Mouse (Mus musculus): ENCODE results near the gene Ndufs7. TPM values are rescaled to one million over a fixed set of nuclear protein-coding genes. Genes with fewer than 3 reads are reported as not detected.
A peak's percentile ranks its signal among the peaks of the same experiment; 100 is the strongest.
"Not testable (repeated sequence)": the region's sequence is repeated elsewhere in the genome, so short reads cannot be mapped to it uniquely, and the experiment has no call there.

The Ndufs7 gene
- polyA plus RNA-seq, 1 experiment from 2014 or later, result 368 TPM

DNA sequence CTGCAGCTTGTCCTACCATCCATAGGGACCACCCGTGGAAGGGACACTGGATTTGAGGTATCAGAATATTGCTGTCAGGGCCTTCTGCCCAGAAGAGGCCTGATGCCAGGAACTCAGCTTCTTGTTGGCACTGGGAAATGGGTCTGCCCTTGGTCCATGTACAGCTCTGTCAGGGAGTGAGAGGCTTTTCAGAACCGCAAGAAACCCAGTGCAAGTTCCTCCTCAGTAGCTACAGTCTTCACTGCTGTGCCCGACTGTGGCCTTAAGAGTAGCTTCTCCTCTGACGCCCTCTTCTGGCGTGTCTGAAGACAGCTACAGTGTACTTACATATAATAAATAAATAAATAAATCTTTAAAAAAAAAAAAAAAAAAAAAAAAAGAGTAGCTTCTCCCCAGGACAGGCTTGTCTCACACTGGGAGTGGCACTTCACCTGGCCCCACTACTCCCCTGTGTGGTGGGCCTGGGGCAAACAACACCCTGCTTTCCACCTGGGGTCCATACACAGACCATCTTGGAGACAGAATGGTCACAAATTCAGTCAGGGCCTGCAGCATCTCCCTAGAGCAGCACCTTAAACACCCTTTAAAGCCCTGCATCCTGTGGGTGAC is 4.0 kb upstream of the Ndufs7 start:
- ATAC-seq (ENCODE audit: low FRiP score), result no peak
- WGBS, result 34% methylated on average over 5 of the region's 5 CpGs
- Histone ChIP-seq H3K36me3 (peaks cover 45% of the 10 kb centered on the region), H3K27ac (replicated peaks) (0 out of 2 replicates have a peak overlapping the region, but pooled peaks have one; percentile 43), H3K4me3 (replicated peaks) (no peak overlapping the region), H3K9ac (replicated peaks) (no peak overlapping the region), H3K4me2 (no peak overlapping the region), H3K4me1 (peaks cover 20% of the 10 kb centered on the region), H3K9me3 (replicated peaks) (no peaks in the 10 kb centered on the region), H3K27me3 (replicated peaks) (no peaks in the 10 kb centered on the region)

DNA sequence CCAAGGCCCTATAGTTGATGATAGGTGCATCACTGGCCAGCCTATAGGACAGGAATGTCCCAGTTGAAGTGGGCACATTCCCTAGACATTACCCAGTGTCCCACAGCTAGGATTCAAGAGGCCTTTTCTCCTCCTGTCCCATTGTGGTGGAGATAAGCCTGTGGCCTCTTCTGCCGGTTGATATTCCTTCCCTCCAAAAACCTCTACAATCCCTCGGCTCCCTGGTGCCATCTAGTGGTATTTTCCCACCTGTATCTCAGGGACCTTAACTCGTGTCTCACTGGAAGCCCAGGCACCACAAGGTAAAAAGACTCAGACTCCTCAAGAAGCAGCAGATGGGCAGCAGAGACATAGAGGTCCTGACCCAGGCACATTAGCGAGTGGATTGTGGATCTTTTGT is 3.3 kb upstream of the Ndufs7 start:
- no peaks in the 10 kb centered on the region for H3K9me3 ChIP-seq (replicated peaks)
- 5% methylated on average over 4 of the region's 4 CpGs for WGBS
- no peaks in the 10 kb centered on the region for H3K27me3 ChIP-seq (replicated peaks)
- 0 out of 2 replicates have a peak overlapping the region, but pooled peaks have one; percentile 43 for H3K27ac ChIP-seq (replicated peaks)
- no peak for ATAC-seq (ENCODE audit: low FRiP score)
- H3K36me3 ChIP-seq, result peaks cover 38% of the 10 kb centered on the region
- peaks cover 27% of the 10 kb centered on the region for H3K4me1 ChIP-seq
- no peak overlapping the region for H3K4me2 ChIP-seq
- peak overlapping the region; percentile 32; the same call in 1 of the 2 replicates for H3K9ac ChIP-seq (replicated peaks)
- H3K4me3 ChIP-seq (replicated peaks), result no peak overlapping the region

DNA sequence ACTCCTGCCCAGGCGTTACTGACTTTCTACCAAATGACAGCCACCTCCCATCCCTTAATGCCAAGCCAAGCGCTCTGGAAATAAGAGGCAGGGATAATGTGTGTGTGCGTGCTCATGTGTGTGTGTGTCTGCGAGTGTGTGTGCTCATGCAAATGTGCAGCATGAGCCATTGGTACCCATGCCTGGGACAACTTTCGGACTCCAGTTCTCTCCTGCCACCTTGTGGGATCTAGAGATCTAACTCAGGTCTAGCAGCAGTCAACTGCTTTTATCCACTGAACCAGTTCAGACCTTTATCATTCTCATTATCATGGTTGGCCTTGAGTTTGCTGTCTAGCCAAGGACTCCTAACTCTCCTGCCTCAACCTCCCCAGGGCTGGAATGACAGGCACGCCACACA is 1.1 kb upstream of the Ndufs7 start:
- ATAC-seq (ENCODE audit: low FRiP score), result no peak
- Histone ChIP-seq H3K36me3 (peaks cover 22% of the 10 kb centered on the region), H3K27me3 (replicated peaks) (no peaks in the 10 kb centered on the region), H3K4me1 (peaks cover 44% of the 10 kb centered on the region), H3K4me2 (0 out of 2 replicates have a peak overlapping the region, but pooled peaks have one; percentile 91), H3K4me3 (replicated peaks) (no peak overlapping the region), H3K9ac (replicated peaks) (no peak overlapping the region), H3K9me3 (replicated peaks) (no peaks in the 10 kb centered on the region), H3K27ac (replicated peaks) (0 out of 2 replicates have a peak overlapping the region, but pooled peaks have one; percentile 39)
- WGBS, result 46% methylated on average over 6 of the region's 6 CpGs

DNA sequence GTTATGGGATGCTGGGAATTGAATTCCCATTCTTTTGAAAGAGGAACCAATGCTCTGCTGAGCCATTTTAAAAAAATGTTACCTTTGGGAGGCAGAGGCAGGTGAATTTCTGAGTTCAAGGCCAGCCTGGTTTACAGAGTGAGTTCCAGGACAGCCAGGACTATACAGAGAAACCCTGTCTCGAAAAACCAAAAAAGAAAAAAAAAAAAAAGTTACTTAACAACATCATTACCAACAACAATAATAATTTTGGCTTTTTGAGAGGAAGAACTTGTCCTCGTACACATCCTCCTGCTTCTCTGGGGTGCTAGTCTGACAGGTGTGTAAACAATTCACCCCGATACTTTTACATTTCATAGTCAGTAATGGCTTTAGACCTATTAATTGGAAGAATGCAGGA is 484 bp upstream of the Ndufs7 start:
- peaks cover 44% of the 10 kb centered on the region for H3K4me1 ChIP-seq
- H3K4me2 ChIP-seq, result peak overlapping the region; percentile 91
- WGBS, result 39% methylated on average over 3 of the region's 3 CpGs
- peak overlapping the region; percentile 73 for H3K4me3 ChIP-seq (replicated peaks)
- 0 out of 2 replicates have a peak overlapping the region, but pooled peaks have one; percentile 39 for H3K27ac ChIP-seq (replicated peaks)
- peaks cover 20% of the 10 kb centered on the region for H3K36me3 ChIP-seq
- not testable (repeated sequence) for H3K9me3 ChIP-seq (replicated peaks); ATAC-seq (ENCODE audit: low FRiP score); H3K9ac ChIP-seq (replicated peaks); H3K27me3 ChIP-seq (replicated peaks)

DNA sequence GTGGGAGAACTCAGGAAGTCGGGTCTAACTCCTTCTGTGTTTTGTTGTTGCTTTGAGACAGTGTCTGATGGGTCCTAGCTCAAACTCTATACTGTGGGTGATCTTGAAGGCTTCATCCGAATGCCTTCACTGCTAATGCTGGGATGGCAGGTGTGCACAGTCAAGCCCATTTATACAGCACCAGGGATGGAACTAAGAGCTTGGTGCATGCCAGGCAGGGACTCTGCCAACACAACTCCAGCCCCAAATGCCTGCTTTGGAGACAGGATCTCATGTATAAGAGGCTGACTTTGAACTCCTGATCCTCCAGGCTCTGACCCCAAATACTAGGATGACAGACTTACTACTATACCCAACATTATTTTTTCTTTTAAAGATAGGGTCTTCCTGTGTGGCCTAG is 1.1 kb downstream of the Ndufs7 start:
- WGBS, result 43% methylated on average over 2 of the region's 2 CpGs
- Histone ChIP-seq H3K9ac (replicated peaks) (peak overlapping the region; percentile 75), H3K27ac (replicated peaks) (peak overlapping the region; percentile 92)

DNA sequence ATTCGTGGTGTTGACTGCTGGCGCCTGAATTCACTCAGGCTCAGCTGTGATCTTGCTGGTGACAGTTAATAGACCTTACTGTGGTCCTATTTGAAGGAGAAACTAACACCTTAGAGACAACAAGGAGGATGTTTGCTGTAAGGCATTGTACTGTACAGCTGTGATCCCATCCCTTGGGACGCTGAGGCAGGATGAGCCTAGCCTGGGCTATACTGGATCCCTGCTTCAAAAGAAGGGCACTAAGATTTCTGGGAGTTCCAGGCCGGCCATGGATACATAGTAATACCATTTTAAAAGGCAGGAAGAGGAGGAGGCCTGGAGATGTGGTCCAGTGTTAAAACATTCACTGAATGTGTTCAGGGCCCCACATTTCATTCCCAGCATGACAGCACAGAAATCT is 1.7 kb downstream of the Ndufs7 start:
- Histone ChIP-seq H3K9ac (replicated peaks) (0 out of 2 replicates have a peak overlapping the region, but pooled peaks have one; percentile 75), H3K27ac (replicated peaks) (no peak overlapping the region), H3K27me3 (replicated peaks) (no peaks in the 10 kb centered on the region), H3K9me3 (replicated peaks) (no peaks in the 10 kb centered on the region), H3K4me3 (replicated peaks) (peak overlapping the region; percentile 73), H3K36me3 (peaks cover 30% of the 10 kb centered on the region), H3K4me2 (peak overlapping the region; percentile 91), H3K4me1 (peaks cover 38% of the 10 kb centered on the region)
- no peak for ATAC-seq (ENCODE audit: low FRiP score)
- 86% methylated on average over 4 of the region's 4 CpGs for WGBS

More for the DNA sequence above, 1.1 kb downstream of the Ndufs7 start:
- H3K4me1 ChIP-seq, result peaks cover 43% of the 10 kb centered on the region
- H3K27me3 ChIP-seq (replicated peaks), result no peaks in the 10 kb centered on the region
- peak overlapping the region; percentile 91 for H3K4me2 ChIP-seq
- H3K36me3 ChIP-seq, result peaks cover 25% of the 10 kb centered on the region
- no peak for ATAC-seq (ENCODE audit: low FRiP score)
- H3K9me3 ChIP-seq (replicated peaks), result no peaks in the 10 kb centered on the region
- H3K4me3 ChIP-seq (replicated peaks), result peak overlapping the region; percentile 73

DNA sequence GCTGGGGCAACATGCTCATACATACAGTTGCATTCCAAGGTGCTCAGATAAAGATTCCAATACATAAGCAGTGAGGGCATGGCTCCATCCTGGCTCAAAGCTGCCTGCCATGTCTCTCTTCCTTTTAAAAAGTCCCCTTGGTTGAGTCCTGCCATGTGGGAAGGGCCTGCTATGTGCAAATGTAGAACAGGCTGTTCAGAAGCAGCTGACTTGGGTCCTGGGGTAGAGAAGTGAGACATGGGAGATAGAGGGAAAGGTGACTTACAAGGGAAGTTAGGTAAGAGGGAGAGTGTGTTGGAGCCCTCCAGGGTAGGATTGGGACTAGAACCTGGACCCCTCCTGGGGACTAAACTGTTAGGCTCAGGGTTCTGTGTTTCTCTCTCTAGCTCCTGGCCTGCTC is 3.1 kb downstream of the Ndufs7 start:
- ATAC-seq (ENCODE audit: low FRiP score), result no peak
- H3K27ac ChIP-seq (replicated peaks), result no peak overlapping the region
- H3K27me3 ChIP-seq (replicated peaks), result no peaks in the 10 kb centered on the region
- peaks cover 43% of the 10 kb centered on the region for H3K36me3 ChIP-seq
- no peak overlapping the region for H3K4me2 ChIP-seq
- H3K9ac ChIP-seq (replicated peaks), result 0 out of 2 replicates have a peak overlapping the region, but pooled peaks have one; percentile 11
- H3K4me1 ChIP-seq, result peaks cover 37% of the 10 kb centered on the region
- no peak overlapping the region for H3K4me3 ChIP-seq (replicated peaks)
- no peaks in the 10 kb centered on the region for H3K9me3 ChIP-seq (replicated peaks)

DNA sequence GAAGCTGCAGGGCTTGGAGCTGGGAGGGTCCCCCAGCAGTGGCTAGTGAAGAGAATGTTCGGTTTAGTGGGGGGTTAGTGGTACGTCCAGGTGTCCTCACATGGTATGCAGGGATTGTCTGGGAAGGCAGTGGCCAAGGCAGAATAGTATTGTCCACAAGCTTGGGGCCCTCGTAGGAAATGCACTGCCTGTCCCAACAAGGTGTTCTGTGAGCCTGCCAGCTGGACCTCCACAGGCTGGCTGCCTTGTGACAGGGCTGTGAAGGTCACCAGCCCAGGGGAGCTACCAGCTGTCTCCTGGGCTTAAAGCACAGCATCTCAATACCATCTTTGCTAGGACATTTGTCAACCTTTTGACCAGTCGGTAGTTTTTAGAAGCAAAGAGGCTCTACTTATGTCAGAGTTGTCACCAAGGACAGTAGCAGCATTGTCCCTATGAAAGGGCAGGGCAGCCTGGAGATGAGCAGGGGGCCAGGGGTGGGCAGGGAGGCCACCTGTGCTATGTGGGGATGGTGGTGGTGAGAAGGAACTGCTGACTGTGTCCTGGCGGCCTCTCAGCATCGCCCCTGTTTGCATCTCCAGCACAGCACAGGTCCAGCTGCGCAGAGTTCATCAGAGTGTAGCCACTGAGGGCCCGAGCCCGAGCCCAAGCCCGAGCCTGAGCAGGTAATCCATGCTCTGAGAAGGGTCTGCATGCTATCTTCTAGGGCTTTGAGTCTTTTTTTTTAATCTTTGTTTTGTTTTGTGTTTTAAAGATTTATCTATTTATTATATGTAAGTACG is 3.8 kb downstream of the Ndufs7 start:
- no peak for ATAC-seq (ENCODE audit: low FRiP score)
- WGBS, result 95% methylated on average over 11 of the region's 11 CpGs
- no peak overlapping the region for H3K4me3 ChIP-seq (replicated peaks)
- H3K36me3 ChIP-seq, result peaks cover 47% of the 10 kb centered on the region
- no peak overlapping the region for H3K4me2 ChIP-seq
- H3K27me3 ChIP-seq (replicated peaks), result no peaks in the 10 kb centered on the region
- peaks cover 36% of the 10 kb centered on the region for H3K4me1 ChIP-seq
- no peak overlapping the region for H3K27ac ChIP-seq (replicated peaks)
- 0 out of 2 replicates have a peak overlapping the region, but pooled peaks have one; percentile 11 for H3K9ac ChIP-seq (replicated peaks)
- no peaks in the 10 kb centered on the region for H3K9me3 ChIP-seq (replicated peaks)

DNA sequence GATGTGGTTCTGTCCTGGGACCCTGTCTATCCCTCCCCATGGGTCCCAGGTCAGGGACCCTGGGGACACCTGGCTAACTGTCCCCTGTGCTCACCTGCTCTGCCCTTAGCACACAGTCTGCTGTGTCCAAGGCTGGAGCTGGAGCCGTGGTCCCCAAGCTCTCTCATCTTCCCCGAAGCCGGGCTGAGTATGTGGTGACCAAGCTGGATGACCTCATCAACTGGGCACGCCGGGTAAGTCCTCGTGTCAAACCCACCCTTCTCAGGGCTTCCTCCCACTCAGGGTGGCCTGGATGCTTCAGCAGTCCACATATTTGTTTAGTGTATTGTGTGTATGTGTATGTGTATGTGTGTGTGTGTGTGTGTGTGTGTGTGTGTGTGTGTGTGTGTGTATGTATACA is 4.6 kb downstream of the Ndufs7 start:
- Histone ChIP-seq H3K9me3 (replicated peaks) (no peaks in the 10 kb centered on the region), H3K4me3 (replicated peaks) (no peak overlapping the region), H3K27me3 (replicated peaks) (no peaks in the 10 kb centered on the region), H3K4me1 (peaks cover 31% of the 10 kb centered on the region), H3K36me3 (peaks cover 55% of the 10 kb centered on the region), H3K27ac (replicated peaks) (no peak overlapping the region), H3K9ac (replicated peaks) (no peak overlapping the region), H3K4me2 (no peak overlapping the region)
- WGBS, result 86% methylated on average over 6 of the region's 6 CpGs
- ATAC-seq (ENCODE audit: low FRiP score), result no peak

DNA sequence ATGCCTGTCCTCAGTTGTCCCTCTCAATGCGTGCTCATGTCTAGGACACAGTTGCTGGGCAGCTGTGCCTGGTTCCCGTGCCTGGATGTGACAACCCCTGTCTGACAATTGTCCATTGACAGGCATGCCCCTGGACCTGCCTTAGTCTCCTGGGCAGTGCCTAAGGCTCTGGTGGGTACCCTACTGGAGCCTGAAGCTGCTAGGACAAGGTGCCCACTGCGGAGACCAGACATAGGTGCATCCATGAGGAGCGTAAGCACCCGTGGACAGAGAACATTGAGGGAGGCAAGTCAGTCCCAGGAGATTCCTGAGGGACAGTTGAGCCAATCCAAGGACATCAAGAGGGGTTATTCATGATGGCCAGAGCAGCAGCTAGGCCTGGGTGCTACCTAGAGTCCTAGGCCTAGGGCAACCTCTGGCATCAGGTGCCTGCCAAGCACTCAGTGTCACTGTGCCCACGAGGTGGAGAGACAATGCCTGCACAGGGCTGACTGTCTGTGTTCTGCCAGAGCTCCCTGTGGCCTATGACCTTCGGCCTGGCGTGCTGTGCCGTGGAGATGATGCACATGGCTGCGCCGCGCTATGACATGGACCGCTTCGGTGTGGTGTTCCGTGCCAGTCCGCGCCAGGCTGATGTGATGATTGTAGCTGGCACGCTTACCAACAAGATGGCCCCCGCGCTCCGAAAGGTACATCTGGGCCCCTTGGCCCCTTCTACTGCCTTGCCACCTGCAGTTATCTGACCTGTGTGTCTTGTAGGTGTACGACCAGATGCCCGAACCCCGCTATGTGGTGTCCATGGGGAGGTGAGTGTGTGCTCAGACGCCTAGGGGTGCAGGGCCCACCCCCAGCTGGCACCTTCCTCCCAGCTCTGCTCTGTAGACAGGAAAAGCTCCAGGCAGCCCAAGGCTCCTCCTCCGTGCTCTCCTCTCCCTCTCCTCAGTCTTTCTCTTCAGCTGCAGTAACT is 5.7 kb downstream of the Ndufs7 start:
- H3K9me3 ChIP-seq (replicated peaks), result no peaks in the 10 kb centered on the region
- H3K27me3 ChIP-seq (replicated peaks), result no peaks in the 10 kb centered on the region
- peaks cover 59% of the 10 kb centered on the region for H3K36me3 ChIP-seq
- peaks cover 39% of the 10 kb centered on the region for H3K4me1 ChIP-seq
- no peak for ATAC-seq (ENCODE audit: low FRiP score)
- no peak overlapping the region for H3K9ac ChIP-seq (replicated peaks)
- H3K27ac ChIP-seq (replicated peaks), result no peak overlapping the region
- no peak overlapping the region for H3K4me3 ChIP-seq (replicated peaks)
- WGBS, result 97% methylated on average over 26 of the region's 26 CpGs
- no peak overlapping the region for H3K4me2 ChIP-seq

DNA sequence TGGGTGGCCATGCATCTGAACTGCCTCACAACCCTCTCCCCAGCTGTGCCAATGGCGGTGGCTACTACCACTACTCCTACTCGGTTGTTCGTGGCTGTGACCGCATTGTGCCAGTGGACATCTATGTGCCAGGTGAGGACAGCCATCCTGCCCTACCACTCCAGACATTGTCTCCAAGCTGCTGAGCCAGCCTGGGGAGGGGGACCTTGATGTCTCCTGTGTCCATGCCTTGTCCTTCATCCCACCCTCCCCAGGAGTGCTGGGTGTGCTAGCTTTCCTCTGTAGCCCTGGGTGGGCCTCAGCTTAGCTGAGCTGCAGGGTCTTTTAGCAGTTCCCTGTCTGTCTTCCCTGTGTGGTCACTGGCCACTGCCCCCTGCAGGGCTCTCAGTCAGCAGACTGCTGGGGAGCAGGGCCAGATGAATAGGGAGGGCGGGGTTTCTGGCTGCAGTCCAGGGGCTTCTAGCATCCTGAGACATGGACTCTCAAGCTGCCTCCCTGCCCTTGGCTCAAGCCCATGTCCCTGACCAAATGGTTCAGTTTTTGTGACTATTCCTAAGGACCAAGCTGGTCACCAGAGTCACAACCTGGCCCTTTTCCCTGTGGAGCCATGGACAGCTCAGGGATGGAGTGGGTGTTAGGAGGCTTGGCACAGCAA is 7.1 kb downstream of the Ndufs7 start:
- H3K9ac ChIP-seq (replicated peaks), result no peak overlapping the region
- no peak overlapping the region for H3K27ac ChIP-seq (replicated peaks)
- H3K4me2 ChIP-seq, result no peak overlapping the region
- H3K4me1 ChIP-seq, result peaks cover 39% of the 10 kb centered on the region
- H3K27me3 ChIP-seq (replicated peaks), result no peaks in the 10 kb centered on the region
- no peak for ATAC-seq (ENCODE audit: low FRiP score)
- no peak overlapping the region for H3K4me3 ChIP-seq (replicated peaks)
- H3K9me3 ChIP-seq (replicated peaks), result no peaks in the 10 kb centered on the region
- WGBS, result 94% methylated on average over 5 of the region's 5 CpGs
- H3K36me3 ChIP-seq, result peaks cover 59% of the 10 kb centered on the region

Measured in neural tube, embryonic 15.5 days (tissue).